Mouse (Mus musculus) splenic B cell, adult 2 months (primary cell): Measurements from ENCODE around the gene Pbx1.

ENCODE experiments used
- DNase-seq: peaks from one replicate; pipeline ENCODE4 v3.0.0-alpha.2; 2011; ENCODE audit warnings: low read depth, low spot score
- H3K27me3 ChIP-seq: 2 replicates; pipeline ENCODE4 v1.6.1; 2012; ENCODE audit warnings: mild to moderate bottlenecking, low read length, moderate library complexity, mixed read lengths; ENCODE audit not compliant: control insufficient read depth, poor library complexity, insufficient read depth, severe bottlenecking
- H3K36me3 ChIP-seq: 2 replicates; pipeline ENCODE4 v1.6.1; 2012; ENCODE audit warnings: mild to moderate bottlenecking, low read length, moderate library complexity, mixed read lengths; ENCODE audit not compliant: control insufficient read depth, poor library complexity, insufficient read depth, severe bottlenecking

Gene Pbx1

GRCm38 (mm10) chr1:168243068-168243467, 189.0 kb downstream of the Pbx1 start:
- DNase-seq: no peak
- no peaks in the 10 kb centered on the region for H3K27me3 ChIP-seq
- H3K36me3 ChIP-seq: no peaks in the 10 kb centered on the region

- Histone ChIP-seq H3K27me3 (no peaks in the 10 kb centered on the region), H3K36me3 (no peaks in the 10 kb centered on the region)
- DNase-seq: no peak
Observed at GRCm38 (mm10) chr1:168241316-168241715, 190.8 kb downstream of the Pbx1 start.

- Histone ChIP-seq H3K36me3 (no peaks in the 10 kb centered on the region), H3K27me3 (no peaks in the 10 kb centered on the region)
- DNase-seq: no peak
Observed at GRCm38 (mm10) chr1:168240846-168241245, 191.2 kb downstream of the Pbx1 start.

GRCm38 (mm10) chr1:168240386-168240785, 191.7 kb downstream of the Pbx1 start:
- DNase-seq: no peak
- H3K27me3 ChIP-seq: no peaks in the 10 kb centered on the region
- no peaks in the 10 kb centered on the region for H3K36me3 ChIP-seq

GRCm38 (mm10) chr1:168236101-168236500, 196.0 kb downstream of the Pbx1 start:
- DNase-seq: no peak
- Histone ChIP-seq H3K36me3 (no peaks in the 10 kb centered on the region), H3K27me3 (no peaks in the 10 kb centered on the region)

GRCm38 (mm10) chr1:168234355-168234754, 197.7 kb downstream of the Pbx1 start:
- Histone ChIP-seq H3K27me3 (no peaks in the 10 kb centered on the region), H3K36me3 (no peaks in the 10 kb centered on the region)
- no peak for DNase-seq

GRCm38 (mm10) chr1:168233182-168233581, 198.9 kb downstream of the Pbx1 start:
- H3K36me3 ChIP-seq: no peaks in the 10 kb centered on the region
- DNase-seq: no peak
- no peaks in the 10 kb centered on the region for H3K27me3 ChIP-seq

GRCm38 (mm10) chr1:168231548-168232429, 200.3 kb downstream of the Pbx1 start:
- DNase-seq: no peak
- Histone ChIP-seq H3K36me3 (no peaks in the 10 kb centered on the region), H3K27me3 (no peaks in the 10 kb centered on the region)

- DNase-seq: no peak
- H3K27me3 ChIP-seq: no peaks in the 10 kb centered on the region
- H3K36me3 ChIP-seq: no peaks in the 10 kb centered on the region
Observed at GRCm38 (mm10) chr1:168230858-168231257, 201.2 kb downstream of the Pbx1 start.

GRCm38 (mm10) chr1:168230134-168230533, 201.9 kb downstream of the Pbx1 start:
- no peaks in the 10 kb centered on the region for H3K27me3 ChIP-seq
- no peaks in the 10 kb centered on the region for H3K36me3 ChIP-seq
- no peak for DNase-seq

- no peaks in the 10 kb centered on the region for H3K36me3 ChIP-seq
- no peak for DNase-seq
- H3K27me3 ChIP-seq: no peaks in the 10 kb centered on the region
Observed at GRCm38 (mm10) chr1:168228756-168229526, 203.1 kb downstream of the Pbx1 start.

GRCm38 (mm10) chr1:168226150-168226549, 205.9 kb downstream of the Pbx1 start:
- H3K36me3 ChIP-seq: no peaks in the 10 kb centered on the region
- no peak for DNase-seq
- H3K27me3 ChIP-seq: no peaks in the 10 kb centered on the region

- no peak for DNase-seq
- Histone ChIP-seq H3K36me3 (no peaks in the 10 kb centered on the region), H3K27me3 (no peaks in the 10 kb centered on the region)
Observed at GRCm38 (mm10) chr1:168225595-168226127, 206.4 kb downstream of the Pbx1 start.

- H3K36me3 ChIP-seq: no peaks in the 10 kb centered on the region
- no peaks in the 10 kb centered on the region for H3K27me3 ChIP-seq
- no peak for DNase-seq
Observed at GRCm38 (mm10) chr1:168224218-168224617, 207.9 kb downstream of the Pbx1 start.

- DNase-seq: no peak
- Histone ChIP-seq H3K36me3 (no peaks in the 10 kb centered on the region), H3K27me3 (no peaks in the 10 kb centered on the region)
Observed at GRCm38 (mm10) chr1:168222794-168223193, 209.3 kb downstream of the Pbx1 start.
